Mouse (Mus musculus): ENCODE results near the gene Gbgt1. TPM values are rescaled to one million over a fixed set of nuclear protein-coding genes. Genes with fewer than 3 reads are reported as not detected.
"Not testable (repeated sequence)": the region's sequence is repeated elsewhere in the genome, so short reads cannot be mapped to it uniquely, and the experiment has no call there.

The Gbgt1 gene
- polyA plus RNA-seq, 1 experiment: 1.5 TPM

DNA sequence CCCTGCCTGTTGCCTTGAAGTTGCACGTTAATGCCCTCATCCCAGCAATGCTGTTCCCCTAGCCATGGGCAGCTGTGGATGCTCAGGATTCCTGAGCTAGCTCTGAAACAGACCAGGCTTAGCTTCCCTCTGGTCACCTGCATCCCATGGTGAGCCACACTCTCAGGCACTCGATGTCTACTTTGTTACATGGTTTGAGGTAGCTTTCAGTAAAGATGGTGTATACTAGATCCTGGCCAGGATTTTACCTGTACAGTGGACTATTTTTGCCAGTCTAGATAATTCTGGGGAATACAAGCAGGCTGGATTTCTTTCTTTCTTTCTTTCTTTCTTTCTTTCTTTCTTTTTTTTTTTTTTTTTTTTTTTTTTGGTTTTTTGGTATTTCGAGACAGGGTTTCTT, 9.1 kb downstream of the Gbgt1 start, which contains the start of gene Gm10134:
Gene Gm10134, plus strand, starts transcription at position 301 of the 400 bp plus-strand sequence.
- 79% methylated on average over 3 of the region's 3 CpGs for WGBS
- no peak for DNase-seq
- Histone ChIP-seq H3K27ac (ENCODE audit: insufficient read depth, low read length) (no peak within 1 kb of the TSS), H3K4me3 (replicated peaks; ENCODE audit: insufficient read depth, low read depth, low read length) (no peak within 1 kb of the TSS), H3K27me3 (ENCODE audit: control insufficient read depth, insufficient read depth, low read length) (no peaks in the 10 kb centered on the region), H3K4me1 (ENCODE audit: control insufficient read depth, insufficient read depth, low read length) (no peaks in the 10 kb centered on the region)
- TF ChIP-seq POLR2A (IDR thresholded peaks at IDR 0.05; ENCODE audit: borderline replicate concordance, insufficient read depth, low read length) (no peak), CTCF (IDR thresholded peaks at IDR 0.05; ENCODE audit: borderline replicate concordance, insufficient read depth, low read depth, low read length) (no peak)

DNA sequence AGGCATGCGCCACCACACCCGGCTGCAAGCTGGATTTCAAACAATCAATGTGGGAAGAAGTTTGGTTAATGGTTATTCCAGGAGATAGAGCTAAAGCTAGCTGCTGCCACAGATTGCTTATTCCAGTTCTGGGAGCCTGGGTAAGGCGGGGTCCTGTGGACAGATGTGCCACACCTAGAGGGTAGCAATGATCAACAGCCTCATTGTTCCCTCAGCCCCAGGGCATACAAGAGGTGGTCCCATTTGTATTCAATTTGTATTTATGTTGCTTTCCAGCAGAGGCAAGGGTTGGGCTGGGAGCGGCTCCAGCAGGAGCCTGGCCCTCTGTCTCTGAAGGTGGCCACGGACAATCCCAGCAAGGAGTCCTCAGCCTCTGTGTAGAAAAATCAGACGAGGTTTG, 9.6 kb downstream of the Gbgt1 start:
- H3K27me3 ChIP-seq (ENCODE audit: control insufficient read depth, insufficient read depth, low read length): no peaks in the 10 kb centered on the region
- 79% methylated on average over 6 of the region's 6 CpGs for WGBS
- H3K4me1 ChIP-seq (ENCODE audit: control insufficient read depth, insufficient read depth, low read length): no peaks in the 10 kb centered on the region
- DNase-seq: no peak
- H3K27ac ChIP-seq (ENCODE audit: insufficient read depth, low read length): no peak overlapping the region
- TF ChIP-seq CTCF (IDR thresholded peaks at IDR 0.05; ENCODE audit: borderline replicate concordance, insufficient read depth, low read depth, low read length): no peak
- no peak for TF ChIP-seq POLR2A (IDR thresholded peaks at IDR 0.05; ENCODE audit: borderline replicate concordance, insufficient read depth, low read length)
- H3K4me3 ChIP-seq (replicated peaks; ENCODE audit: insufficient read depth, low read depth, low read length): no peak overlapping the region

DNA sequence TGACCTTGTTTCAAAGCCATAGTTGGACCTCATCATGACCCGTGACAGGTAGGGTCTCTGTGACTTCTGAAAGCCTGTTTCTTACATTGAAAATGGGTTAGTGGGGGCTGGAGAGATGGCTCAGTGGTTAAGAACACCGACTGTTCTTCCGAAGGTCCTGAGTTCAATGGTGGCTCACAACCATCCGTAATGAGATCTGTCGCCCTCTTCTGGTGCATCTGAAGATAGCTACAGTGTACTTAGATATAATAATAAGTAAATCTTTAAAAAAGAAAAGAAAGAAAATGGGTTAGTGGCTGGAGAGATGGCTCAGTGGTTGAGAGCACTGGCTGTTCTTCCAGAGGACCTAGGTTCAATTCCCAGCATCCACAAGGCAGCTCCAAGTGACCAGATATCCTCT, 14.9 kb downstream of the Gbgt1 start:
- peaks cover 12% of the 10 kb centered on the region; the same call in 1 of the 2 replicates for H3K4me1 ChIP-seq (ENCODE audit: control insufficient read depth, insufficient read depth, low read length)
- not testable (repeated sequence) for DNase-seq; H3K27me3 ChIP-seq (ENCODE audit: control insufficient read depth, insufficient read depth, low read length); H3K4me3 ChIP-seq (replicated peaks; ENCODE audit: insufficient read depth, low read depth, low read length); H3K27ac ChIP-seq (ENCODE audit: insufficient read depth, low read length)
- WGBS: 52% methylated on average over 5 of the region's 5 CpGs

DNA sequence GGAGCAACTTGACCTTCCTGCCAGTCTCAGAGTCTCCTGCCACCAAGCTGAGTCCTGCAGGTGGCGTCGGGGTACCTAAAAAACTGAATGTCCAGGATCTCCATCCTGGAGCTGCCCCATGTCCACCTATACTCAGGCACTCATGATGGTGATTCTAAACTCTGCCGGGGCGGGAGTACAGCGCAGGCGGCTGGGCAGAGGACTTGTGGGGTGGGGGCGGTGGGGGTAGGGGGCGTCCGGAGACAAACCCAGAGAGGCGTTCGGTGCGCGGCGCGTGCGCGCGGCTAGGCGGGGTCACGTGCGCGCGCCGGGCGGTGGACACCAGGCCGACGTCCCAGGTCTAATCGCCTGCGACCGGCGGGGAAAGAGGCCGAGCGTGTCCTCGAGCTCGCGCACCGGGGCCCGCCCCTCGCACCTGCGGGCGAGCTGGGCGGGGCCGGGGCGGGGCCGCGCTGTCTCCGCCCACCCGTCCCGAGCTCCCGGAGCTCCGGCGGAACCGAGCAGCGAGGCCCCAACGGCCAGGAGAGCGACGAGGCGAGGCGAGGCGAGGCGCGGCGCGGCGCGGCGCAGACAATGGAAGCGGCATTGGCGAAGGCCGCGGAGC, 16.2 kb downstream of the Gbgt1 start, which contains the start of gene Ralgds:
Gene Ralgds, plus strand, starts transcription at position 328 of the 604 bp plus-strand sequence.
- peak; percentile 84 to 88 for DNase-seq
- WGBS: under 1% methylated on average over 70 of the region's 71 CpGs
- Histone ChIP-seq H3K27ac (ENCODE audit: insufficient read depth, low read length) (peak within 1 kb of the TSS; percentile 79), H3K27me3 (ENCODE audit: control insufficient read depth, insufficient read depth, low read length) (no peaks in the 10 kb centered on the region), H3K4me3 (replicated peaks; ENCODE audit: insufficient read depth, low read depth, low read length) (peak within 1 kb of the TSS; percentile 57), H3K4me1 (ENCODE audit: control insufficient read depth, insufficient read depth, low read length) (peaks cover 19% of the 10 kb centered on the region)
- TF ChIP-seq POLR2A (IDR thresholded peaks at IDR 0.05; ENCODE audit: borderline replicate concordance, insufficient read depth, low read length) (peak; percentile 51; the same call in 1 of the 2 replicates), CTCF (IDR thresholded peaks at IDR 0.05; ENCODE audit: borderline replicate concordance, insufficient read depth, low read depth, low read length) (peak; percentile 52; the same call in 1 of the 2 replicates)

DNA sequence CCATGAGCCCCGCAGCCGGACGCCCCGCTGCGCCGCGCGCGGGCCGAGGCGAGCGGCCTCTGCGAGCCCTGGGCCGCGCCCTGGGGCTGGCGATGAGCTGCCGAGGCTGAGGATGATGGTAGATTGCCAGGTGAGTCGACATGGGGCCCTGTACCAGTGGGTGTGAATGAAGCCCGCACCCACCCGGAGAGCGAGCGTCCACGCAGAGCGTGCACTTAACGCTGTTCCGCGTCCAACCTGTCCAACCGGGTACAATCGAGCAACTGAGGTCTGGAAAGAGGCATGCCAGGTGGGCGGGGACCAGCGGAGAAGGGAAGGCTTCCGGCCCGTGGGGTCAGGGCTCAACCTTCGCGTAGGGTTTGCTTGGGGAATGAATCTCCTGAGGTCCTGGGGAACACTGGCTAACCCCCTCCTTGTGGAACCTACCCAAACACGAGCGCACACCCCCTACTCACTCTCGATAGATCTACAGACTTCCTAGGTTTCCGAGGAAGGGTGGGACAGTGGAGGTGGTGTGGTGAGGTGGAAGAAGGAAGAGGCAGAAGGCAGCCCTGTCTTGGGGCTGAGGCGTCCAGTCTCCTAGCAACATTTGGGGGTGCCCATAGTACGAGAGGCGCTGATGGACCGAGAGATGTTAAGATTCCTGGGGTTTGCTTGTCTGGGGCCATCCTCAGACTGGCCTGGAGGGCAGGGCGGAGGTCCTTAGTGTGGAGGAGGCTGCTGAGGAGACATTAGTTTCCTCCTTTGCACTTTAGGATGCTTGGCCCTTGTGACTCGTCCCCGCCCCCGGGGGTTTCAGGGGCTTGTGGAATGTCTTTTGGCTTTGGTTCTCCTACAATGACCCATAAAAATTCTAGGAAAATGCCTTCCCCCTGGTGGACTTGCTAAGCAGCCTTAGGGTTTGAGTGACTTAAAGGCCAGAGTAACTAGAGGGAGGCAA, 17.0 kb downstream of the Gbgt1 start:
- Histone ChIP-seq H3K4me3 (replicated peaks; ENCODE audit: insufficient read depth, low read depth, low read length) (peak overlapping the region; percentile 57), H3K27me3 (ENCODE audit: control insufficient read depth, insufficient read depth, low read length) (no peaks in the 10 kb centered on the region), H3K4me1 (ENCODE audit: control insufficient read depth, insufficient read depth, low read length) (peaks cover 20% of the 10 kb centered on the region), H3K27ac (ENCODE audit: insufficient read depth, low read length) (peak overlapping the region; percentile 79)
- TF ChIP-seq POLR2A (IDR thresholded peaks at IDR 0.05; ENCODE audit: borderline replicate concordance, insufficient read depth, low read length) (no peak), CTCF (IDR thresholded peaks at IDR 0.05; ENCODE audit: borderline replicate concordance, insufficient read depth, low read depth, low read length) (no peak)
- peak; percentile 62 to 69 for DNase-seq
- WGBS: 4% methylated on average over 47 of the region's 47 CpGs

DNA sequence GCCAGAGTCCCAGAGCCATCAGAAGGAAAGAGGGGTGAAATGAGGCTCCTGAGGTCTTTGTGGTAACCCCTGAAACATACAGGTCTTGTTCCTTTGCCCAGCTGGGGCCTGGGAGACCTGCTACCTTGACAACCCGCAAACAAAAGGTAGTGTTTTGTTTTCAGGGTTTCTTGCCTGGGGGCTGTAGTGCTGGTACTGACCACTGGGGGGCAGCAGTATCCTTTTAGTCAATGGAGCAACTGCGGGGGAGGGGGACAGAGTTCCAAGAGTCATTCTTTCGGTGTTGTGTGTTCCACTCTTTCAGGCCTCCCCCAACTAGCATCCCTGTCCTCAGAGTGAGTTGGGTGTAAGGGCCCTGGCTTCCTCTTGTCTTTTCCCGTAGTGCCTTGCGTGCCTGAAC, 17.8 kb downstream of the Gbgt1 start:
- peak; percentile 81 to 91 for DNase-seq
- TF ChIP-seq CTCF (IDR thresholded peaks at IDR 0.05; ENCODE audit: borderline replicate concordance, insufficient read depth, low read depth, low read length) (peak; percentile 93), POLR2A (IDR thresholded peaks at IDR 0.05; ENCODE audit: borderline replicate concordance, insufficient read depth, low read length) (no peak)
- no peaks in the 10 kb centered on the region for H3K27me3 ChIP-seq (ENCODE audit: control insufficient read depth, insufficient read depth, low read length)
- WGBS: 8% methylated on average over 5 of the region's 5 CpGs
- peak overlapping the region; percentile 57 for H3K4me3 ChIP-seq (replicated peaks; ENCODE audit: insufficient read depth, low read depth, low read length)
- H3K4me1 ChIP-seq (ENCODE audit: control insufficient read depth, insufficient read depth, low read length): peaks cover 20% of the 10 kb centered on the region
- no peak overlapping the region for H3K27ac ChIP-seq (ENCODE audit: insufficient read depth, low read length)

DNA sequence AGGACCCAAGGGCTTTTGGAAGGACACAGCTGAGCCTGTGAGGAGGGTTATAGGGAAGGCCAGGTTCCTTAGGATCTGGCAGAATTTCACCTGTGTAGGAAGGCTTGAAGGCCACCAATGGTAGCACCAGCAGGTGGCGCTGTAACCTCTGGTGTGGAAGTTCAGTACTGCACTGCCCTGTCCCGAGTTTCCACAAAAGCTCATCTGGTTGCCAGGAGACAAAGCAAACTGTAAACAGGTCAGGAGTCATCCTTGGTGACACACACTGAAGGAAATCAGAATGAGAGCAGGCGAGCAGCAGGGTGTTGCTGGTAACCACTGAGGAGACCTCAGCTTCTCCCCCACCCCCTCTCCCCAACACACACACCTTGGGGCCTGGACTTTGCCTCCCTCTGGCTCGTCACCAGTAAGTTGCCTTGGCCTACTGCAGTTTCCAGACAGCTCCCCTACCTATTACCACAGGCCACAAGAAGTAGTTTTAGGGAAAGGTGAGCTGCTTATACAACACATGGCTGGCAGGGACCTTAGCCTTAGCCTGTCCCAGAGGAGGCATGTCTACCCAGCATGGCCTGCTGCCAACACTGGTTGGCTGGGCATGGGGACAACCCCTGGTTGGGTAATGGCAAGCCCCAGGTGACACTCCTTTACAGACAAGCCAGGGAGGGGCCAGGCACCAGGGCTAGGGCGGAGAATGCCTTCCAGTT, 20.7 kb downstream of the Gbgt1 start:
- Histone ChIP-seq H3K4me1 (ENCODE audit: control insufficient read depth, insufficient read depth, low read length) (peaks cover 44% of the 10 kb centered on the region), H3K27ac (ENCODE audit: insufficient read depth, low read length) (no peak overlapping the region), H3K27me3 (ENCODE audit: control insufficient read depth, insufficient read depth, low read length) (no peaks in the 10 kb centered on the region), H3K4me3 (replicated peaks; ENCODE audit: insufficient read depth, low read depth, low read length) (no peak overlapping the region)
- peak; percentile 68 to 78 for DNase-seq
- WGBS: 50% methylated on average over 5 of the region's 5 CpGs
- peak; percentile 90 for TF ChIP-seq CTCF (IDR thresholded peaks at IDR 0.05; ENCODE audit: borderline replicate concordance, insufficient read depth, low read depth, low read length)
- no peak for TF ChIP-seq POLR2A (IDR thresholded peaks at IDR 0.05; ENCODE audit: borderline replicate concordance, insufficient read depth, low read length)

Measured in cerebellum, adult 2 months (tissue).